Mouse (Mus musculus): ENCODE data around the gene Ftsj3. TPM values are rescaled to one million over a fixed set of nuclear protein-coding genes. Genes with fewer than 3 reads are reported as not detected.

Ftsj3 gene
- total RNA-seq (2021): 10 to 100 TPM; 15.7 to 22.3 TPM
- long read RNA-seq, experiment 1, transcript Ftsj3-201 (21 exons, 3,144 nt): major isoform, 9 of 17 reads
- long read RNA-seq, experiment 1, partial matches to known transcripts: 7 of 17 reads
- long read RNA-seq, experiment 1, other reads (novel, unspliced or antisense): 1 of 17 reads
- long read RNA-seq, experiment 2, transcript Ftsj3-201 (21 exons, 3,144 nt): major isoform, 7 of 16 reads
- long read RNA-seq, experiment 2, partial matches to known transcripts: 8 of 16 reads
- long read RNA-seq, experiment 2, other reads (novel, unspliced or antisense): 1 of 16 reads

- intact Hi-C loops (cut with DNase I): loop anchor here (2.0 kb wide), 1 partner anchor 17 kb away; the partner anchor contains the start of gene Smarcd2
- peak; percentile 97 to 99 for DNase-seq
Measured at GRCm38 (mm10) chr11:106255685-106256451, at the start of gene Ftsj3, which contains the start of gene Psmc5. TSS of gene Ftsj3 (minus strand) at chr11:106256079. TSS of gene Psmc5 (plus strand) at chr11:106256154.

- intact Hi-C loops (cut with DNase I): no loop called here
- no peak for DNase-seq
Measured at GRCm38 (mm10) chr11:106305348-106306064, 49.6 kb upstream of the Ftsj3 start.

- intact Hi-C loops (cut with DNase I): loop anchor here (2.0 kb wide), 2 partner anchors 64 to 90 kb away; no protein-coding TSS in a partner anchor
- DNase-seq: no peak
Measured at GRCm38 (mm10) chr11:106302634-106303033, 46.8 kb upstream of the Ftsj3 start.

GRCm38 (mm10) chr11:106301765-106302164 is 45.9 kb upstream of the Ftsj3 start, which contains the start of gene Gh:
TSS of gene Gh (minus strand) at chr11:106301865.
- intact Hi-C loops (cut with DNase I): loop anchor here (2.0 kb wide), 2 partner anchors 65 to 91 kb away; no protein-coding TSS in a partner anchor
- DNase-seq: no peak

- intact Hi-C loops (cut with DNase I): no loop called here
Measured at GRCm38 (mm10) chr11:106291861-106292260, 36.0 kb upstream of the Ftsj3 start.

GRCm38 (mm10) chr11:106290376-106290775 is 34.5 kb upstream of the Ftsj3 start:
- DNase-seq: no peak
- intact Hi-C loops (cut with DNase I): no loop called here

More at GRCm38 (mm10) chr11:106291861-106292260, 36.0 kb upstream of the Ftsj3 start:
- no peak for DNase-seq

- DNase-seq: peak in 1 of 2 experiments; percentile 52
- intact Hi-C loops (cut with DNase I): loop anchor here (10.0 kb wide), 1 partner anchor 195 kb away; the partner anchor contains the start of gene Ern1
Measured at GRCm38 (mm10) chr11:106289369-106289768, 33.5 kb upstream of the Ftsj3 start.

- DNase-seq: no peak
- intact Hi-C loops (cut with DNase I): loop anchor here (10.0 kb wide), 1 partner anchor 198 kb away; the partner anchor contains the start of gene Ern1
Measured at GRCm38 (mm10) chr11:106286987-106287386, 31.1 kb upstream of the Ftsj3 start.

- no peak for DNase-seq
- intact Hi-C loops (cut with DNase I): loop anchor here (10.0 kb wide), 1 partner anchor 199 kb away; the partner anchor contains the start of gene Ern1
Measured at GRCm38 (mm10) chr11:106286206-106286605, 30.3 kb upstream of the Ftsj3 start.

- intact Hi-C loops (cut with DNase I): loop anchor here (10.0 kb wide), 1 partner anchor 201 kb away; the partner anchor contains the start of gene Ern1
- no peak for DNase-seq
Measured at GRCm38 (mm10) chr11:106284126-106284525, 28.2 kb upstream of the Ftsj3 start.

GRCm38 (mm10) chr11:106283371-106283770 is 27.5 kb upstream of the Ftsj3 start:
- no peak for DNase-seq
- intact Hi-C loops (cut with DNase I): loop anchor here (10.0 kb wide), 1 partner anchor 201 kb away; the partner anchor contains the start of gene Ern1

- intact Hi-C loops (cut with DNase I): loop anchor here (10.0 kb wide), 1 partner anchor 202 kb away; the partner anchor contains the start of gene Ern1
- DNase-seq: no peak
Measured at GRCm38 (mm10) chr11:106282452-106282851, 26.6 kb upstream of the Ftsj3 start.

GRCm38 (mm10) chr11:106276454-106276853 is 20.6 kb upstream of the Ftsj3 start, which contains the start of gene Tcam1:
TSS of gene Tcam1 (plus strand) at chr11:106276672.
- intact Hi-C loops (cut with DNase I): no loop called here
- peak; percentile 89 to 92 for DNase-seq

- DNase-seq: no peak
- intact Hi-C loops (cut with DNase I): no loop called here
Measured at GRCm38 (mm10) chr11:106274971-106275411, 19.1 kb upstream of the Ftsj3 start.

GRCm38 (mm10) chr11:106274374-106274773 is 18.5 kb upstream of the Ftsj3 start:
- intact Hi-C loops (cut with DNase I): no loop called here
- no peak for DNase-seq

GRCm38 (mm10) chr11:106273811-106274210 is 17.9 kb upstream of the Ftsj3 start:
- intact Hi-C loops (cut with DNase I): loop anchor here (2.0 kb wide), 1 partner anchor 17 kb away; the partner anchor contains the start of genes Ftsj3 and Psmc5

GRCm38 (mm10) chr11:106273311-106273684 is 17.4 kb upstream of the Ftsj3 start:
- intact Hi-C loops (cut with DNase I): loop anchor here (2.0 kb wide), 1 partner anchor 16 kb away; the partner anchor contains the start of genes Ftsj3 and Psmc5
- DNase-seq: no peak

More at GRCm38 (mm10) chr11:106273811-106274210, 17.9 kb upstream of the Ftsj3 start:
- no peak for DNase-seq

- intact Hi-C loops (cut with DNase I): loop anchor here (2.0 kb wide), 1 partner anchor 16 kb away; the partner anchor contains the start of genes Ftsj3 and Psmc5
- peak; percentile 98 to 100 for DNase-seq
Measured at GRCm38 (mm10) chr11:106272644-106273310, 16.9 kb upstream of the Ftsj3 start, which contains the start of gene Smarcd2. TSS of gene Smarcd2 (minus strand) at chr11:106272972.

Data from gastrocnemius, postnatal 36 days (tissue).